Mouse (Mus musculus) activated CD4-positive, CD25-positive, alpha-beta regulatory T cell, adult 9 weeks (primary cell): ENCODE measurements around the gene Lhpp. TPM values are rescaled to one million over a fixed set of nuclear protein-coding genes. Genes with fewer than 3 reads are reported as not detected.

Experiments used
- polyA plus RNA-seq: library from polyadenylated mRNA; unstranded; fragments of 100-300 nt; shearing (Covaris generic); gene quantifications from one replicate; pipeline ENCODE4 v1.2.1, GENCODE M21; 2017

The Lhpp gene
- polyA plus RNA-seq: 3.7 TPM

DNA sequence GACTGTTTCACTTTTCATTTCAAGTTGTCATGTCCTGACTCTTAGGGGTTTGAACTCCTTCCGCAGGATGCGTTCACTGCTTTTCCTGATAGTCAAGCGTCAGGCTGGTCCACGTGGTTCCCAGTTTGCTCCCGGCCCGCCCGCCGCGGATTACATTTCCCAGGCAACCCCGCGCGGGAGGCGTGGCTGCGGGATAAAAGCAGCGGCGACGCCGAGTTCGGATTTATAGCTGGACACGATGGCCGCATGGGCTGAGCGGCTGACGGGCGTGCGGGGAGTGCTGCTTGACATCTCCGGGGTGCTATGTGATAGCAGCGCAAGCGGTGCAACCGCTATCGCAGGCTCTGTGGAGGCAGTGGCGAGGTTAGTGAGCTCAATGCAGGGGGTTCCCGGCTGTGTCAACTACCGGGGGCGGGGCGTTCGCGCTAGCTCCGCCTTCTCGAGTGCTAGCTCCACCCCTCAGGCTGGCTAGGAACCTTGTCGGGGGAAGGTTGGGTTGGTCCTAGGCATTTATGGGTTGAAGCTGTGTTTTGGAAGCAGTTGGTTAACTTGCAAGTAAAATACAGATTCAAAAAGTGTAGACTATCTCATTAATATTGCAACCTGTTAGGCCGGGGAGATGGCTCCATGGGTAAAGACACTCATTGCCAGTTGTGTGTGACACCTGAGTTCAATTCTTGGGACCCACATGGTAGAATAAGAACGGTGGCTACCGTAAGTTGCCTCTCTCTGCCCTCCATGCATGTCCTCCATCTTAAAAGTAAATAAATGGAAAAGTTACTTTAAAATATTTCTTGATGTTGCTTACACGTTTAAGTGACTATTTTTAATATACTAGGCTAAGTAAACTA is at the start of gene Lhpp:
TSS of gene Lhpp (plus strand) at position 171 of the 851 bp plus-strand sequence.

DNA sequence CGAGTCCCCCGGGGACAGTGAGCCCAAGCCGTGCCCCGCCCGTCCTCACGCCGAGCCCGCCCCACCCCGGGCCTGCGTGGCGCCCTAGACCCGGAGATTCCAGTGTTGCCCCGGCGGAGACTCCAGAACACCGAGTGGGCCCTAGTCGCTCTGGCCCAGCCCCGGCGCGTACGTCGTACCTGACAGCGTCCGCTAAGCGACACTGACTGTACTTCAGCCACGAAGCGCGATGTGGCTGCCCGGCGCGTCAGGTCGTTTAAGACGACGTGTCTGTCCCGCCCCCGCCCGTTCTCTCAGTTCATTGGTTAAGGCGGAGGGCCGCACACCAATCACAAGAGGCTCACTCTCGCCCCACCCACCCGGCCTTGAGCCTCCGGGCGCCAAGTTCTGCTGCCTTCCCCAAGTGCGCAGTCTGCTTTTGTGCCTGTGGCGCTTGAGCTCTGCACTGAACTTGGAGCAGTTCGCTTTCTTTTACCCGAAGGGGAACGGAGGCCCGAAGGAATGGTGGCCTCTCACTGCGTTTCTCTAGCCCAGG is 34.3 kb upstream of the Lhpp start, which contains the start of gene Oat:
TSS of gene Oat (minus strand) at position 283 of the 535 bp plus-strand sequence.

GRCm38 (mm10) chr7:132599071-132599975 is 11.1 kb upstream of the Lhpp start, which contains the start of gene Nkx1-2:
Gene Nkx1-2, minus strand, starts transcription at chr7:132599637.

Other genes with a start within 250 kb of the Lhpp start
- gene Oat, start 34.2 kb upstream of the Lhpp start, polyA plus RNA-seq: 78.1 TPM
- gene Nkx1-2, start 11.0 kb upstream of the Lhpp start, polyA plus RNA-seq: not detected
- 134 TPM for gene Fam53b, start 203.2 kb downstream of the Lhpp start, polyA plus RNA-seq
- gene Eef1akmt2, start 242.0 kb downstream of the Lhpp start, polyA plus RNA-seq: 54.1 TPM
- gene Abraxas2, start 248.6 kb downstream of the Lhpp start, polyA plus RNA-seq: 37.6 TPM